Mouse (Mus musculus): ENCODE results near the gene Nkrf. TPM values are rescaled to one million over a fixed set of nuclear protein-coding genes. Genes with fewer than 3 reads are reported as not detected.
"Not testable (repeated sequence)": the region's sequence is repeated elsewhere in the genome, so short reads cannot be mapped to it uniquely, and the experiment has no call there.

The Nkrf gene
- polyA plus RNA-seq, 1 experiment from 2014 or later, result 4.3 TPM

- Histone ChIP-seq H3K4me3 (ENCODE audit: low read depth, low read length) (no peak overlapping the region), H3K9ac (ENCODE audit: low read depth, low read length) (no peak overlapping the region), H3K36me3 (ENCODE audit: control insufficient read depth, insufficient read depth, low read length) (no peaks in the 10 kb centered on the region), H3K4me2 (no peak overlapping the region), H3K4me1 (replicated peaks; ENCODE audit: control insufficient read depth, insufficient read depth, low read length) (no peaks in the 10 kb centered on the region), H3K27ac (ENCODE audit: low read depth, low read length) (no peak overlapping the region), H3K27me3 (replicated peaks; ENCODE audit: control insufficient read depth, insufficient read depth, low read length) (no peaks in the 10 kb centered on the region), H3K9me3 (ENCODE audit: control insufficient read depth, low read length) (no peaks in the 10 kb centered on the region)
- 88% methylated on average over 1 of the region's 1 CpGs for WGBS
- no peak for DNase-seq (ENCODE audit: low spot score)
- ATAC-seq (replicated peaks; ENCODE audit: low FRiP score), result no peak
Measured at GRCm38 (mm10) chrX:36917749-36918148, 15.1 kb upstream of the Nkrf start.

GRCm38 (mm10) chrX:36911343-36911742, 8.6 kb upstream of the Nkrf start:
- 40% methylated on average over 12 of the region's 12 CpGs for WGBS
- ATAC-seq (replicated peaks; ENCODE audit: low FRiP score), result no peak
- H3K4me1 ChIP-seq (replicated peaks; ENCODE audit: control insufficient read depth, insufficient read depth, low read length), result no peaks in the 10 kb centered on the region

GRCm38 (mm10) chrX:36906539-36906938, 3.8 kb upstream of the Nkrf start:
- Histone ChIP-seq H3K9me3 (ENCODE audit: control insufficient read depth, low read length) (no peaks in the 10 kb centered on the region), H3K27ac (ENCODE audit: low read depth, low read length) (no peak overlapping the region), H3K4me3 (ENCODE audit: low read depth, low read length) (no peak overlapping the region), H3K4me2 (no peak overlapping the region), H3K27me3 (replicated peaks; ENCODE audit: control insufficient read depth, insufficient read depth, low read length) (no peaks in the 10 kb centered on the region), H3K9ac (ENCODE audit: low read depth, low read length) (no peak overlapping the region), H3K36me3 (ENCODE audit: control insufficient read depth, insufficient read depth, low read length) (no peaks in the 10 kb centered on the region), H3K4me1 (replicated peaks; ENCODE audit: control insufficient read depth, insufficient read depth, low read length) (no peaks in the 10 kb centered on the region)
- no peak for DNase-seq (ENCODE audit: low spot score)
- ATAC-seq (replicated peaks; ENCODE audit: low FRiP score), result no peak
- WGBS, result 29% methylated on average over 5 of the region's 5 CpGs

More at GRCm38 (mm10) chrX:36911343-36911742, 8.6 kb upstream of the Nkrf start:
- Histone ChIP-seq H3K4me2 (no peak overlapping the region), H3K9ac (ENCODE audit: low read depth, low read length) (no peak overlapping the region), H3K9me3 (ENCODE audit: control insufficient read depth, low read length) (no peaks in the 10 kb centered on the region), H3K36me3 (ENCODE audit: control insufficient read depth, insufficient read depth, low read length) (no peaks in the 10 kb centered on the region), H3K27me3 (replicated peaks; ENCODE audit: control insufficient read depth, insufficient read depth, low read length) (no peaks in the 10 kb centered on the region), H3K27ac (ENCODE audit: low read depth, low read length) (no peak overlapping the region), H3K4me3 (ENCODE audit: low read depth, low read length) (no peak overlapping the region)
- DNase-seq (ENCODE audit: low spot score), result no peak

GRCm38 (mm10) chrX:36903115-36903768, 543 bp upstream of the Nkrf start:
- H3K27me3 ChIP-seq (replicated peaks; ENCODE audit: control insufficient read depth, insufficient read depth, low read length), result no peaks in the 10 kb centered on the region
- peak overlapping the region; percentile 73 for H3K4me2 ChIP-seq
- H3K4me1 ChIP-seq (replicated peaks; ENCODE audit: control insufficient read depth, insufficient read depth, low read length), result no peaks in the 10 kb centered on the region
- H3K27ac ChIP-seq (ENCODE audit: low read depth, low read length), result peak overlapping the region; percentile 64
- H3K4me3 ChIP-seq (ENCODE audit: low read depth, low read length), result peak overlapping the region; percentile 63
- H3K9ac ChIP-seq (ENCODE audit: low read depth, low read length), result peak overlapping the region; percentile 72
- no peaks in the 10 kb centered on the region for H3K9me3 ChIP-seq (ENCODE audit: control insufficient read depth, low read length)
- 18% methylated on average over 32 of the region's 32 CpGs for WGBS
- ATAC-seq (replicated peaks; ENCODE audit: low FRiP score) (peak; percentile 92), DNase-seq (ENCODE audit: low spot score) (peak; percentile 84)
- no peaks in the 10 kb centered on the region for H3K36me3 ChIP-seq (ENCODE audit: control insufficient read depth, insufficient read depth, low read length)

GRCm38 (mm10) chrX:36901655-36902054, 1.0 kb downstream of the Nkrf start:
- no peaks in the 10 kb centered on the region for H3K27me3 ChIP-seq (replicated peaks; ENCODE audit: control insufficient read depth, insufficient read depth, low read length)
- no peak overlapping the region for H3K27ac ChIP-seq (ENCODE audit: low read depth, low read length)
- H3K9ac ChIP-seq (ENCODE audit: low read depth, low read length), result 0 out of 2 replicates have a peak overlapping the region, but pooled peaks have one; percentile 72
- no peaks in the 10 kb centered on the region for H3K4me1 ChIP-seq (replicated peaks; ENCODE audit: control insufficient read depth, insufficient read depth, low read length)
- no peaks in the 10 kb centered on the region for H3K36me3 ChIP-seq (ENCODE audit: control insufficient read depth, insufficient read depth, low read length)
- peak overlapping the region; percentile 73 for H3K4me2 ChIP-seq
- H3K9me3 ChIP-seq (ENCODE audit: control insufficient read depth, low read length), result no peaks in the 10 kb centered on the region
- DNase-seq (ENCODE audit: low spot score) (no peak), ATAC-seq (replicated peaks; ENCODE audit: low FRiP score) (no peak)
- peak overlapping the region; percentile 63 for H3K4me3 ChIP-seq (ENCODE audit: low read depth, low read length)
- 31% methylated on average over 3 of the region's 3 CpGs for WGBS

GRCm38 (mm10) chrX:36898931-36899330, 3.8 kb downstream of the Nkrf start:
- not testable (repeated sequence) for DNase-seq (ENCODE audit: low spot score); ATAC-seq (replicated peaks; ENCODE audit: low FRiP score); H3K36me3 ChIP-seq (ENCODE audit: control insufficient read depth, insufficient read depth, low read length); H3K4me3 ChIP-seq (ENCODE audit: low read depth, low read length); H3K4me2 ChIP-seq; H3K9ac ChIP-seq (ENCODE audit: low read depth, low read length); H3K27me3 ChIP-seq (replicated peaks; ENCODE audit: control insufficient read depth, insufficient read depth, low read length); H3K4me1 ChIP-seq (replicated peaks; ENCODE audit: control insufficient read depth, insufficient read depth, low read length); H3K9me3 ChIP-seq (ENCODE audit: control insufficient read depth, low read length); H3K27ac ChIP-seq (ENCODE audit: low read depth, low read length)
- 8% methylated on average over 1 of the region's 1 CpGs for WGBS

- no peak overlapping the region for H3K9ac ChIP-seq (ENCODE audit: low read depth, low read length)
- ATAC-seq (replicated peaks; ENCODE audit: low FRiP score), result no peak
- 85% methylated on average over 1 of the region's 1 CpGs for WGBS
Measured at GRCm38 (mm10) chrX:36884719-36885118, 18.0 kb downstream of the Nkrf start.

GRCm38 (mm10) chrX:36874704-36875128, 28.0 kb downstream of the Nkrf start:
- no peak for DNase-seq (ENCODE audit: low spot score)
- Histone ChIP-seq H3K4me1 (replicated peaks; ENCODE audit: control insufficient read depth, insufficient read depth, low read length) (no peaks in the 10 kb centered on the region), H3K27me3 (replicated peaks; ENCODE audit: control insufficient read depth, insufficient read depth, low read length) (no peaks in the 10 kb centered on the region), H3K4me2 (peak overlapping the region; percentile 73), H3K4me3 (ENCODE audit: low read depth, low read length) (peak overlapping the region; percentile 76), H3K27ac (ENCODE audit: low read depth, low read length) (peak overlapping the region; percentile 41; the same call in 1 of the 2 replicates), H3K9me3 (ENCODE audit: control insufficient read depth, low read length) (no peaks in the 10 kb centered on the region), H3K9ac (ENCODE audit: low read depth, low read length) (peak overlapping the region; percentile 81), H3K36me3 (ENCODE audit: control insufficient read depth, insufficient read depth, low read length) (no peaks in the 10 kb centered on the region)
- whole genome bisulfite sequencing, result 11% methylated on average over 36 of the region's 36 CpGs
- ATAC-seq (replicated peaks; ENCODE audit: low FRiP score), result peak; percentile 50

More at GRCm38 (mm10) chrX:36884719-36885118, 18.0 kb downstream of the Nkrf start:
- Histone ChIP-seq H3K4me2 (no peak overlapping the region), H3K36me3 (ENCODE audit: control insufficient read depth, insufficient read depth, low read length) (peaks cover 3% of the 10 kb centered on the region; the same call in 1 of the 2 replicates), H3K4me3 (ENCODE audit: low read depth, low read length) (no peak overlapping the region), H3K9me3 (ENCODE audit: control insufficient read depth, low read length) (no peaks in the 10 kb centered on the region), H3K27ac (ENCODE audit: low read depth, low read length) (no peak overlapping the region), H3K27me3 (replicated peaks; ENCODE audit: control insufficient read depth, insufficient read depth, low read length) (no peaks in the 10 kb centered on the region), H3K4me1 (replicated peaks; ENCODE audit: control insufficient read depth, insufficient read depth, low read length) (no peaks in the 10 kb centered on the region)
- no peak for DNase-seq (ENCODE audit: low spot score)

- peak; percentile 98 for ATAC-seq (replicated peaks; ENCODE audit: low FRiP score)
- Histone ChIP-seq H3K9ac (ENCODE audit: low read depth, low read length) (peak overlapping the region; percentile 81), H3K9me3 (ENCODE audit: control insufficient read depth, low read length) (no peaks in the 10 kb centered on the region), H3K4me2 (peak overlapping the region; percentile 73), H3K4me3 (ENCODE audit: low read depth, low read length) (peak overlapping the region; percentile 76), H3K27me3 (replicated peaks; ENCODE audit: control insufficient read depth, insufficient read depth, low read length) (no peaks in the 10 kb centered on the region), H3K27ac (ENCODE audit: low read depth, low read length) (peak overlapping the region; percentile 41; the same call in 1 of the 2 replicates), H3K4me1 (replicated peaks; ENCODE audit: control insufficient read depth, insufficient read depth, low read length) (no peaks in the 10 kb centered on the region), H3K36me3 (ENCODE audit: control insufficient read depth, insufficient read depth, low read length) (no peaks in the 10 kb centered on the region)
- 10% methylated on average over 56 of the region's 57 CpGs for WGBS
- DNase-seq (ENCODE audit: low spot score), result peak; percentile 86
Measured at GRCm38 (mm10) chrX:36874178-36874696, 28.5 kb downstream of the Nkrf start.
